Mouse (Mus musculus) forebrain, embryonic 11.5 days (tissue): ENCODE results near the gene Arhgap44. TPM values are rescaled to one million over a fixed set of nuclear protein-coding genes. Genes with fewer than 3 reads are reported as not detected.

Experiments
- ATAC-seq: fragments of 200-750 bp; cut with Nextera tagmentation; replicated peaks from 2 replicates; pipeline ENCODE4 v1.8.0; 2017; ENCODE audit warnings: moderate TSS enrichment; ENCODE audit not compliant: low FRiP score
- DNase-seq: peaks from one replicate; pipeline ENCODE4 v3.0.0-alpha.2; 2017; ENCODE audit warnings: low spot score
- H3K27ac ChIP-seq: fragments of 300-500 bp; sonication (generic); 2 replicates; pipeline ENCODE4 v1.5.1; 2014; ENCODE audit warnings: low read depth, low read length
- H3K27me3 ChIP-seq: fragments of 300-500 bp; sonication (generic); 2 replicates; pipeline ENCODE4 v1.6.1; 2014; ENCODE audit warnings: mild to moderate bottlenecking, low read length, mixed read lengths; ENCODE audit not compliant: control insufficient read depth, insufficient read depth
- H3K36me3 ChIP-seq: fragments of 300-500 bp; sonication (generic); 2 replicates; pipeline ENCODE4 v1.6.1; 2014; ENCODE audit warnings: mild to moderate bottlenecking, low read length, moderate library complexity, mixed read lengths; ENCODE audit not compliant: control insufficient read depth, insufficient read depth
- H3K4me1 ChIP-seq: fragments of 300-500 bp; sonication (generic); replicated peaks from 2 replicates; pipeline ENCODE4 v1.6.1; 2014; ENCODE audit warnings: low read length, mixed read lengths; ENCODE audit not compliant: control insufficient read depth, insufficient read depth
- H3K4me2 ChIP-seq: fragments of 300-500 bp; sonication (generic); 2 replicates; pipeline ENCODE4 v1.6.1; 2014; ENCODE audit warnings: low read depth, mild to moderate bottlenecking, low read length, moderate library complexity, mixed read lengths; ENCODE audit not compliant: severe bottlenecking
- H3K4me3 ChIP-seq: fragments of 300-500 bp; sonication (generic); 2 replicates; pipeline ENCODE4 v1.5.1; 2014; ENCODE audit warnings: low read depth, low read length
- H3K9ac ChIP-seq: fragments of 300-500 bp; sonication (generic); 2 replicates; pipeline ENCODE4 v1.6.1; 2014; ENCODE audit warnings: low read length
- H3K9me3 ChIP-seq: fragments of 300-500 bp; sonication (generic); 2 replicates; pipeline ENCODE4 v1.6.1; 2016; ENCODE audit warnings: low read length, mixed read lengths; ENCODE audit not compliant: control insufficient read depth
- WGBS: fragments of 180-500 bp; shearing (Covaris S2); extraction: QIAGEN DNeasy Blood & Tissue Kit; methylation state at CpG from one replicate; pipeline ENCODE4 v1.1.7; 2014; 5-methylcytosine and 5-hydroxymethylcytosine counted together
- polyA plus RNA-seq: library from polyadenylated mRNA; unstranded; fragments of >200 nt; fragmentation: Nextera tagmentation; extraction: Ambion mirVana; gene quantifications from 2 replicates; pipeline ENCODE4 v1.2.1, GENCODE M21; 2014

The Arhgap44 gene
- polyA plus RNA-seq, 1 experiment from 2014 or later = 4.5 TPM

DNA sequence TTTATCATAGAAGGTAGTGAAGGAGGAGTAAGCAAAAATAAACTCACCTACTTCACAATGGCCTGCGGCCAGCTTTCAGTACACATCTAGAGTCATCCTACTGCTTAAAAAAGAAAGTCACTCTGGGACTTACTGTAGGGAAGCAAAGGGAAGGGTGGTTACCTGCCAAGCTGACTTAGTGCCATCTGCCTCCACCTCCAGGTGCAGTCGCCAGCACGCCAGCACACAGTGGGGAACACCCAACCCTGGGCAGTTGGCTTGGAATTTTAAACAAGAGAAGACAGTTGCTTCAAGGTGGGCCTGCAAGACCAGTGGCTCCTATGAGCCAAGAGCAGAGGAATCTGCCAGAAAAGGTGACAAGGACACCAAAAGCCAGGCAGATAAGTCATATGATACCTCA, 58.7 kb downstream of the Arhgap44 start:
- no peaks in the 10 kb centered on the region for H3K36me3 ChIP-seq
- H3K4me2 ChIP-seq = no peak overlapping the region
- DNase-seq (no peak), ATAC-seq (no peak)
- no peak overlapping the region for H3K27ac ChIP-seq
- 89% methylated on average over 3 of the region's 3 CpGs for WGBS
- no peak overlapping the region for H3K4me3 ChIP-seq
- H3K27me3 ChIP-seq = no peaks in the 10 kb centered on the region
- H3K9me3 ChIP-seq = no peaks in the 10 kb centered on the region
- no peaks in the 10 kb centered on the region for H3K4me1 ChIP-seq
- no peak overlapping the region for H3K9ac ChIP-seq

DNA sequence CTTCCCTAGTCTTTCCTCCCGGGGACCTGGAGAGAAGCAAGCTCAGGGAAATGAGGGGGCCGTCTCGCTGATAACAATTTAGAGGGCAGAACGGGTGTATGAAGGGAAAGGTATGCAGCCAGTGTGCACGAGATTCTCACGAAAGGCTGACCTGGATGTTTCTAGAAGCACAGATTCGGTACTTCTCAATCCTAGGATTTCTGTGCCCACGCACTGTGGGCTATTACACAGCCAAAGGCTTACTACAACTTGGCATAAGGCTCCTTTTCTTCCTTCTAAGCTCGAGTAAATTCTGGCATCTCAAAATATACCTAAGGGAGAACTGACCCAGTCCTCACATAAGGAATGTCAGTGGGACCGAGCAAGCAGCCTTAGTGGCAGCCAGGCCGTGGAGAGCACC, 61.6 kb downstream of the Arhgap44 start:
- Histone ChIP-seq H3K27me3 (no peaks in the 10 kb centered on the region), H3K4me2 (no peak overlapping the region), H3K4me1 (no peaks in the 10 kb centered on the region), H3K27ac (no peak overlapping the region), H3K36me3 (no peaks in the 10 kb centered on the region), H3K9ac (no peak overlapping the region), H3K4me3 (no peak overlapping the region), H3K9me3 (no peaks in the 10 kb centered on the region)
- DNase-seq (no peak), ATAC-seq (no peak)
- WGBS = 86% methylated on average over 11 of the region's 11 CpGs

- Histone ChIP-seq H3K27ac (no peak overlapping the region), H3K27me3 (no peaks in the 10 kb centered on the region), H3K36me3 (no peaks in the 10 kb centered on the region), H3K4me3 (no peak overlapping the region), H3K4me2 (no peak overlapping the region), H3K9ac (no peak overlapping the region), H3K9me3 (no peaks in the 10 kb centered on the region), H3K4me1 (no peaks in the 10 kb centered on the region)
- 88% methylated on average over 8 of the region's 8 CpGs for WGBS
- no peak for ATAC-seq
- DNase-seq = no peak
Measured at GRCm38 (mm10) chr11:65100031-65100430, 62.7 kb downstream of the Arhgap44 start.

DNA sequence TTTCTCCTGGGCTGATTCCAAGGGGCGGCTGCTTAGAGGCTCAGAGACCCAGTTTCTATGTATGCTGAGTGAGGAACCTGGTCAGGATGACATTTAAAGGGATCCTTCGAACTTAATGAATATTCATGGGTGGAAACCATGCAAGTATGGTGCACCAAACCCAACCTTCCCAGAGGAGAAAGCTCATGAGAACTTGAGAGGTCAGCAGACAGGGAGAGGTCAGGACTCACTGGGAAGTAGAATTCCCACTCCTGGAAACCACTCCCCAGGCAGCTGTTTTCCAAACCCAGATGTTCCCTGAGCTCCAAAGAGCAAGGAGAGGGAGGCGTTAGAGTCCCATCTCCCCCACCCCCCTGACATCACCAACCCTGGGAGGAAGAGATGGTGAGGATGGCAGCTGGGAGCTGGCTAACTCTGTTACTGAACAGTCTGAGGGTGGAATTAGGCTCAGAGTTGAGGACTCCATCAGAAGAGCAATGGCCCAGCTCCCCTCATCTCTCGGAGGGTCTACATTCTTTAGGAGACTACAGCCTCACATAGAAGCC, 65.2 kb downstream of the Arhgap44 start:
- WGBS = 81% methylated on average over 4 of the region's 4 CpGs
- H3K27ac ChIP-seq = no peak overlapping the region
- no peak for ATAC-seq
- no peak overlapping the region for H3K9ac ChIP-seq
- no peak for DNase-seq
- no peaks in the 10 kb centered on the region for H3K9me3 ChIP-seq
- no peaks in the 10 kb centered on the region for H3K36me3 ChIP-seq
- H3K4me1 ChIP-seq = no peaks in the 10 kb centered on the region
- no peak overlapping the region for H3K4me3 ChIP-seq
- H3K27me3 ChIP-seq = no peaks in the 10 kb centered on the region
- no peak overlapping the region for H3K4me2 ChIP-seq

GRCm38 (mm10) chr11:65096866-65097265, 65.9 kb downstream of the Arhgap44 start:
- H3K4me3 ChIP-seq = no peak overlapping the region
- no peak for ATAC-seq
- no peaks in the 10 kb centered on the region for H3K9me3 ChIP-seq
- DNase-seq = no peak
- no peaks in the 10 kb centered on the region for H3K4me1 ChIP-seq
- no peak overlapping the region for H3K9ac ChIP-seq
- no peak overlapping the region for H3K4me2 ChIP-seq
- H3K27ac ChIP-seq = no peak overlapping the region
- 95% methylated on average over 5 of the region's 5 CpGs for WGBS
- H3K27me3 ChIP-seq = no peaks in the 10 kb centered on the region
- no peaks in the 10 kb centered on the region for H3K36me3 ChIP-seq

GRCm38 (mm10) chr11:65092851-65093250, 69.9 kb downstream of the Arhgap44 start:
- ATAC-seq (no peak), DNase-seq (no peak)
- Histone ChIP-seq H3K4me1 (no peaks in the 10 kb centered on the region), H3K27me3 (no peaks in the 10 kb centered on the region), H3K27ac (no peak overlapping the region), H3K36me3 (no peaks in the 10 kb centered on the region), H3K9me3 (no peaks in the 10 kb centered on the region), H3K9ac (no peak overlapping the region), H3K4me2 (no peak overlapping the region), H3K4me3 (no peak overlapping the region)
- 90% methylated on average over 8 of the region's 8 CpGs for WGBS

GRCm38 (mm10) chr11:65090386-65090785, 72.4 kb downstream of the Arhgap44 start:
- 91% methylated on average over 6 of the region's 6 CpGs for WGBS
- Histone ChIP-seq H3K36me3 (no peaks in the 10 kb centered on the region), H3K27me3 (no peaks in the 10 kb centered on the region), H3K27ac (no peak overlapping the region), H3K4me1 (no peaks in the 10 kb centered on the region), H3K4me3 (no peak overlapping the region), H3K4me2 (no peak overlapping the region), H3K9ac (no peak overlapping the region), H3K9me3 (no peaks in the 10 kb centered on the region)
- ATAC-seq (no peak), DNase-seq (no peak)

- H3K27ac ChIP-seq = no peak overlapping the region
- DNase-seq = no peak
Measured at GRCm38 (mm10) chr11:65089982-65090381, 72.8 kb downstream of the Arhgap44 start.

DNA sequence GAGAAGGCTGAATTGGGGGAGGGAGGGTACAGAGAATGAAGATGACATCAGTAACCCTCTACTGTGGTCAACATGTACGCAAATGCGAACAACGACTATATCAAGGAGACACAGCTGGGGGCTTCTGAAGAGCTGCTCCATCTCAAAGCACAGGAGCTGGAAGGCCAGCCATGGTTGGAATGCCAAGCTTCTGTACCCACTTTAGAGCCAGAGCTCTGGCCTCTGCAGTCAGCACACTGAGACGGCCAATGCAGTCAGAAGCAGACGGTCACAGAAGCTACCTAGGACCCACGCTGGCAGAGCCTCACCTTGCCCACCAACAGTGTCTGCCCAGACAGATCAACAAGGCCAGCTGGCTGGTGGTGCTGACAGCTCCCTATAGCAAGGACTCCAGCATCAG, 73.5 kb downstream of the Arhgap44 start:
- H3K4me1 ChIP-seq = no peaks in the 10 kb centered on the region
- no peak for ATAC-seq
- H3K36me3 ChIP-seq = no peaks in the 10 kb centered on the region
- no peaks in the 10 kb centered on the region for H3K9me3 ChIP-seq
- H3K27ac ChIP-seq = no peak overlapping the region
- no peak for DNase-seq
- H3K27me3 ChIP-seq = no peaks in the 10 kb centered on the region
- no peak overlapping the region for H3K9ac ChIP-seq
- no peak overlapping the region for H3K4me3 ChIP-seq
- H3K4me2 ChIP-seq = no peak overlapping the region
- 89% methylated on average over 6 of the region's 6 CpGs for WGBS

More at GRCm38 (mm10) chr11:65089982-65090381, 72.8 kb downstream of the Arhgap44 start:
- Histone ChIP-seq H3K27me3 (no peaks in the 10 kb centered on the region), H3K4me1 (no peaks in the 10 kb centered on the region), H3K9ac (no peak overlapping the region), H3K36me3 (no peaks in the 10 kb centered on the region), H3K4me3 (no peak overlapping the region), H3K9me3 (no peaks in the 10 kb centered on the region), H3K4me2 (no peak overlapping the region)
- ATAC-seq = no peak
- 91% methylated on average over 3 of the region's 3 CpGs for WGBS
